Mouse (Mus musculus) adrenal gland, adult 8-10 months (tissue): ENCODE results near the gene Ank2. TPM values are rescaled to one million over a fixed set of nuclear protein-coding genes. Genes with fewer than 3 reads are reported as not detected.

ENCODE experiments used
- DNase-seq: peaks from one replicate; pipeline ENCODE4 v3.0.0; 2022
- total RNA-seq, 4 experiments: library from RNA; stranded (reverse); gene quantifications; 2 replicates each; pipeline ENCODE4 v1.2.4; 2022

Gene Ank2
- total RNA-seq, 4 experiments from 2014 or later: 42.5 to 55.4 (median 46.6) TPM

GRCm38 (mm10) chr3:127225799-127226730 is 273.1 kb downstream of the Ank2 start:
- DNase-seq: no peak

- DNase-seq: no peak
These were observed 273.9 kb downstream of the Ank2 start for GRCm38 (mm10) chr3:127225167-127225798.

GRCm38 (mm10) chr3:127224315-127225166 is 274.6 kb downstream of the Ank2 start:
- DNase-seq: no peak

GRCm38 (mm10) chr3:127222086-127222485 is 277.1 kb downstream of the Ank2 start:
- DNase-seq: no peak

GRCm38 (mm10) chr3:127220859-127221258 is 278.3 kb downstream of the Ank2 start:
- no peak for DNase-seq

GRCm38 (mm10) chr3:127213534-127213933 is 285.6 kb downstream of the Ank2 start:
- no peak for DNase-seq

- DNase-seq: no peak
These were observed 288.0 kb downstream of the Ank2 start for GRCm38 (mm10) chr3:127211119-127211518.

GRCm38 (mm10) chr3:127210552-127210951 is 288.6 kb downstream of the Ank2 start:
- DNase-seq: no peak

- no peak for DNase-seq
These were observed 290.3 kb downstream of the Ank2 start for GRCm38 (mm10) chr3:127208871-127209270.

- DNase-seq: no peak
These were observed 293.2 kb downstream of the Ank2 start for GRCm38 (mm10) chr3:127205883-127206434.

GRCm38 (mm10) chr3:127202484-127203115 is 296.6 kb downstream of the Ank2 start:
- DNase-seq: no peak

GRCm38 (mm10) chr3:127200789-127201188 is 298.4 kb downstream of the Ank2 start:
- DNase-seq: no peak

GRCm38 (mm10) chr3:127199112-127199665 is 300.0 kb downstream of the Ank2 start:
- DNase-seq: no peak

GRCm38 (mm10) chr3:127198656-127199055 is 300.5 kb downstream of the Ank2 start:
- no peak for DNase-seq

- DNase-seq: no peak
These were observed 310.4 kb downstream of the Ank2 start for GRCm38 (mm10) chr3:127188789-127189128.

- no peak for DNase-seq
These were observed 310.9 kb downstream of the Ank2 start for GRCm38 (mm10) chr3:127188086-127188788.

GRCm38 (mm10) chr3:127187081-127187480 is 312.1 kb downstream of the Ank2 start:
- no peak for DNase-seq

- DNase-seq: no peak
These were observed 312.9 kb downstream of the Ank2 start for GRCm38 (mm10) chr3:127186239-127186638.

GRCm38 (mm10) chr3:127183998-127184753 is 315.0 kb downstream of the Ank2 start:
- DNase-seq: no peak

- no peak for DNase-seq
These were observed 326.5 kb downstream of the Ank2 start for GRCm38 (mm10) chr3:127172697-127173096.
